In genomic region chr8:72187793-72188331, GRCm38 (mm10) we compare ENCODE assay signal across 36 mouse cellular contexts. TPM values are rescaled to one million over a fixed set of nuclear protein-coding genes. Genes with fewer than 3 reads are reported as not detected.
A peak's percentile ranks its signal among the peaks of the same experiment; 100 is the strongest.
DNase-seq lines count a peak whose midpoint lies in the region; ATAC-seq and TF ChIP-seq lines count a peak whose summit lies in the region.
"Had no signal": no experiment of that assay in that cellular context is flagged by ENCODE, and none has a peak within 500 bp of the region (broad histone marks: within the 10 kb centered on the region; RNA-seq: fewer than 3 reads in every experiment).

No protein-coding gene starts in this region.

- intact Hi-C loops in gastrocnemius, postnatal 14 days (cut with DNase I; ENCODE audit: low total_unique reads): no loop called here

- no peak for TF ChIP-seq EP300 in MEL (IDR thresholded peaks at IDR 0.05; ENCODE audit: low read depth in 1 of 2, low read length in 2 of 2)

- no peak for TF ChIP-seq CTCF in MEL (IDR thresholded peaks at IDR 0.05 in 2 of 3, conservative IDR thresholded peaks at IDR 0.05 in 1 of 3; ENCODE audit: control insufficient read depth in 1 of 3, insufficient read depth in 1 of 3, low read depth in 2 of 3, low read length in 3 of 3, poor library complexity in 1 of 3, severe bottlenecking in 1 of 3)

- no peak overlapping the region for H3K4me3 ChIP-seq in midbrain, embryonic 11.5 days (ENCODE audit: low read depth, low read length)
- H3K4me3 ChIP-seq in midbrain, embryonic 14.5 days (replicated peaks; ENCODE audit: low read depth, low read length): no peak overlapping the region
- no peak overlapping the region for H3K4me3 ChIP-seq in MEL (ENCODE audit: control insufficient read depth in 1 of 2, insufficient read depth in 1 of 2, low read depth in 2 of 2, low read length in 2 of 2)
- H3K4me3 ChIP-seq: embryonic facial prominence, embryonic 10.5 days; embryonic facial prominence, embryonic 13.5 days; erythroblast, embryonic 14.5 days; forebrain, embryonic 12.5 days; forebrain, embryonic 15.5 days; heart, embryonic 13.5 days; hindbrain, embryonic 10.5 days; hindbrain, embryonic 13.5 days had no signal

- 79% methylated on average over 2 of the region's 2 CpGs for WGBS in midbrain, embryonic 11.5 days
- 79% methylated on average over 2 of the region's 2 CpGs for WGBS in midbrain, embryonic 14.5 days

- H3K79me2 ChIP-seq in MEL (ENCODE audit: control insufficient read depth, insufficient read depth, low read length, poor library complexity): no peaks in the 10 kb centered on the region

- DNase-seq in gastrocnemius, postnatal 14 days: peak; percentile 13
- DNase-seq in gastrocnemius, postnatal 10 days: no peak
- peak; percentile 10 for DNase-seq in midbrain, embryonic 11.5 days (ENCODE audit: low spot score, missing footprints)
- DNase-seq in midbrain, embryonic 14.5 days: no peak
- DNase-seq in MEL (ENCODE audit: low read depth, low spot score): no peak
- DNase-seq in skeletal muscle tissue, adult 2 months (ENCODE audit: low read depth, low spot score): peak; percentile 66
- DNase-seq: adrenal gland, adult 8-10 months; adrenal gland, postnatal 25 days; cerebellum, adult 11-12 months; cerebellum, adult 8-10 months; cerebellum, postnatal 10 days; cerebellum, postnatal 36 days; embryo, embryonic 11 days; heart, postnatal 14 days; kidney, adult 18-20 months had no signal

- H3K4me2 ChIP-seq in midbrain, embryonic 11.5 days: no peak overlapping the region
- no peak overlapping the region for H3K4me2 ChIP-seq in midbrain, embryonic 14.5 days (ENCODE audit: low read length)
- H3K4me2 ChIP-seq: embryonic facial prominence, embryonic 13.5 days; forebrain, embryonic 12.5 days; forebrain, embryonic 15.5 days; heart, embryonic 13.5 days; hindbrain, embryonic 13.5 days had no signal

- ATAC-seq in midbrain, embryonic 11.5 days (ENCODE audit: low FRiP score): no peak
- no peak for ATAC-seq in midbrain, embryonic 14.5 days (ENCODE audit: low FRiP score, low TSS enrichment)
- ATAC-seq in frontal cortex, adult (ENCODE audit: low TSS enrichment): no peak
- ATAC-seq in megakaryocyte-erythroid progenitor cell, adult 5-6 weeks (replicated peaks; ENCODE audit: low FRiP score, low TSS enrichment, poor library complexity, severe bottlenecking): no peak
- ATAC-seq: activated CD4-positive, CD25-positive, alpha-beta regulatory T cell, adult 4 months; CD4-positive, CD25-positive, alpha-beta regulatory T cell, adult 4 months; forebrain, embryonic 15.5 days; hindbrain, embryonic 16.5 days; intestine, embryonic 16.5 days had no signal

- H3K9me3 ChIP-seq in midbrain, embryonic 11.5 days (ENCODE audit: control insufficient read depth, low read length): no peaks in the 10 kb centered on the region
- no peaks in the 10 kb centered on the region for H3K9me3 ChIP-seq in midbrain, embryonic 14.5 days (ENCODE audit: control insufficient read depth, low read length)
- H3K9me3 ChIP-seq in MEL (replicated peaks; ENCODE audit: insufficient read depth, low read length): no peaks in the 10 kb centered on the region
- H3K9me3 ChIP-seq: embryonic facial prominence, embryonic 10.5 days; embryonic facial prominence, embryonic 13.5 days; forebrain, embryonic 12.5 days; forebrain, embryonic 15.5 days; heart, embryonic 13.5 days; hindbrain, embryonic 10.5 days; hindbrain, embryonic 13.5 days had no signal

- TF ChIP-seq POLR2A in MEL (IDR thresholded peaks at IDR 0.05; ENCODE audit: control insufficient read depth in 1 of 2, insufficient read depth in 1 of 2, low read depth in 1 of 2, low read length in 2 of 2, poor library complexity in 1 of 2): no peak

- no peaks in the 10 kb centered on the region for H3K36me3 ChIP-seq in midbrain, embryonic 11.5 days (ENCODE audit: control insufficient read depth, insufficient read depth, low read length)
- H3K36me3 ChIP-seq in midbrain, embryonic 14.5 days (ENCODE audit: control insufficient read depth, insufficient read depth, low read length): no peaks in the 10 kb centered on the region
- peaks cover 0 to 3% of the 10 kb centered on the region in 2 experiments; a peak in 2 of 4 replicates for H3K36me3 ChIP-seq in MEL (ENCODE audit: control insufficient read depth in 1 of 2, insufficient read depth in 2 of 2, low read length in 2 of 2)
- H3K36me3 ChIP-seq: embryonic facial prominence, embryonic 10.5 days; embryonic facial prominence, embryonic 13.5 days; forebrain, embryonic 12.5 days; forebrain, embryonic 15.5 days; G1E; heart, embryonic 13.5 days; hindbrain, embryonic 10.5 days; hindbrain, embryonic 13.5 days had no signal

- H3K4me1 ChIP-seq in midbrain, embryonic 11.5 days (ENCODE audit: control insufficient read depth, insufficient read depth, low read length): no peaks in the 10 kb centered on the region
- no peaks in the 10 kb centered on the region for H3K4me1 ChIP-seq in midbrain, embryonic 14.5 days (ENCODE audit: control insufficient read depth, insufficient read depth, low read length)
- H3K4me1 ChIP-seq in MEL (ENCODE audit: control insufficient read depth in 1 of 2, insufficient read depth in 2 of 2, low read length in 2 of 2): peaks cover 0 to 4% of the 10 kb centered on the region in 2 experiments; a peak in 2 of 4 replicates
- H3K4me1 ChIP-seq: embryonic facial prominence, embryonic 10.5 days; embryonic facial prominence, embryonic 13.5 days; forebrain, embryonic 12.5 days; forebrain, embryonic 15.5 days; heart, embryonic 13.5 days; hindbrain, embryonic 10.5 days; hindbrain, embryonic 13.5 days had no signal

- H3K27me3 ChIP-seq in midbrain, embryonic 11.5 days (ENCODE audit: control insufficient read depth, insufficient read depth, low read length): no peaks in the 10 kb centered on the region
- H3K27me3 ChIP-seq in midbrain, embryonic 14.5 days (ENCODE audit: control insufficient read depth, insufficient read depth, low read length): no peaks in the 10 kb centered on the region
- H3K27me3 ChIP-seq in MEL (ENCODE audit: control insufficient read depth in 1 of 2, insufficient read depth in 2 of 2, low read length in 2 of 2): no peaks in the 10 kb centered on the region
- H3K27me3 ChIP-seq: embryonic facial prominence, embryonic 13.5 days; forebrain, embryonic 12.5 days; forebrain, embryonic 15.5 days; heart, embryonic 13.5 days; hindbrain, embryonic 13.5 days had no signal

- no peak overlapping the region for H3K27ac ChIP-seq in midbrain, embryonic 11.5 days (ENCODE audit: low read depth, low read length)
- H3K27ac ChIP-seq in midbrain, embryonic 14.5 days (replicated peaks; ENCODE audit: low read depth, low read length): no peak overlapping the region
- no peak overlapping the region for H3K27ac ChIP-seq in MEL (ENCODE audit: control insufficient read depth, low read depth, low read length)
- H3K27ac ChIP-seq: embryonic facial prominence, embryonic 10.5 days; embryonic facial prominence, embryonic 13.5 days; forebrain, embryonic 12.5 days; forebrain, embryonic 15.5 days; heart, embryonic 13.5 days; hindbrain, embryonic 10.5 days; hindbrain, embryonic 13.5 days had no signal

- no peak overlapping the region for H3K9ac ChIP-seq in midbrain, embryonic 11.5 days (ENCODE audit: low read length)
- H3K9ac ChIP-seq in midbrain, embryonic 14.5 days (replicated peaks; ENCODE audit: low read length): no peak overlapping the region
- no peak overlapping the region for H3K9ac ChIP-seq in MEL (ENCODE audit: control insufficient read depth, low read depth, low read length, poor library complexity, severe bottlenecking)
- H3K9ac ChIP-seq: embryonic facial prominence, embryonic 13.5 days; forebrain, embryonic 12.5 days; forebrain, embryonic 15.5 days; heart, embryonic 13.5 days; hindbrain, embryonic 13.5 days had no signal

- no peak for TF ChIP-seq RAD21 in MEL (IDR thresholded peaks at IDR 0.05; ENCODE audit: low read depth, low read length)

RNA-seq across cellular contexts. Expression of gene Hsh2d, which starts 1.6 kb away (rescaled TPM):
- not detected for total RNA-seq in gastrocnemius, postnatal 14 days (2021)
- not detected for total RNA-seq in gastrocnemius, postnatal 10 days (2021)
- not detected in 2 replicates for polyA plus RNA-seq in midbrain, embryonic 11.5 days (2014; fragmentation: Nextera tagmentation; extraction: Ambion mirVana)
- not detected in 2 replicates for polyA plus RNA-seq in midbrain, embryonic 14.5 days (2014; fragmentation: Nextera tagmentation; extraction: Ambion mirVana)
- 0.04 TPM in 1 of 2 replicates, not detected in the other for total RNA-seq in MEL (2012; rRNA removed)
- polyA plus RNA-seq in MEL (2012; ENCODE audit: insufficient read depth in 1 of 2, insufficient read length in 2 of 2, low read depth in 1 of 2, low replicate concordance in 2 of 2, missing spikeins in 1 of 2): under 1 TPM in 1 of 2 experiments, not detected in 1; 0.13 TPM
- 15.0 and 18.8 TPM in 2 replicates for total RNA-seq in megakaryocyte-erythroid progenitor cell, adult 5-6 weeks (2014; fragmentation: Nextera tagmentation)
- total RNA-seq in megakaryocyte-erythroid progenitor cell, adult 5-6 weeks (2017): 0.89 and 4.6 TPM in 2 replicates
- total RNA-seq: adrenal gland, postnatal 25 days; gastrocnemius, adult 8-10 months had no signal
- polyA plus RNA-seq: embryonic facial prominence, embryonic 10.5 days; embryonic facial prominence, embryonic 13.5 days; forebrain, embryonic 12.5 days; forebrain, embryonic 15.5 days; hindbrain, embryonic 10.5 days; hindbrain, embryonic 13.5 days; hindbrain, embryonic 16.5 days had no signal

RNA-seq across cellular contexts. Expression of gene Cib3, which starts 24.8 kb away (rescaled TPM):
- total RNA-seq in gastrocnemius, postnatal 14 days (2021): not detected
- not detected for total RNA-seq in gastrocnemius, postnatal 10 days (2021)
- polyA plus RNA-seq in midbrain, embryonic 11.5 days (2014; fragmentation: Nextera tagmentation; extraction: Ambion mirVana): not detected in 2 replicates
- polyA plus RNA-seq in midbrain, embryonic 14.5 days (2014; fragmentation: Nextera tagmentation; extraction: Ambion mirVana): not detected in 2 replicates
- total RNA-seq in MEL (2012; rRNA removed): not detected in 2 replicates
- not detected for polyA plus RNA-seq in MEL (2012; ENCODE audit: insufficient read depth in 1 of 2, insufficient read length in 2 of 2, low read depth in 1 of 2, low replicate concordance in 2 of 2, missing spikeins in 1 of 2)
- total RNA-seq in megakaryocyte-erythroid progenitor cell, adult 5-6 weeks (2014; fragmentation: Nextera tagmentation): not detected in 2 replicates
- not detected in 2 replicates for total RNA-seq in megakaryocyte-erythroid progenitor cell, adult 5-6 weeks (2017)
- total RNA-seq: G1E; gastrocnemius, adult 8-10 months; heart, postnatal 14 days had no signal
- polyA plus RNA-seq: brain, embryonic 14.5 days; C2C12; cortical plate, adult 2 months; embryonic facial prominence, embryonic 10.5 days; embryonic facial prominence, embryonic 13.5 days; erythroblast, embryonic 14.5 days; forebrain, embryonic 12.5 days; forebrain, embryonic 15.5 days; G1E; heart, embryonic 13.5 days; heart, embryonic 16.5 days; hindbrain, embryonic 10.5 days; hindbrain, embryonic 13.5 days; hindbrain, embryonic 16.5 days; intestine, embryonic 16.5 days had no signal

RNA-seq across cellular contexts. Expression of gene Gm11034, which starts 25.6 kb away (rescaled TPM):
- total RNA-seq in gastrocnemius, postnatal 14 days (2021): not detected
- total RNA-seq in gastrocnemius, postnatal 10 days (2021): not detected
- polyA plus RNA-seq in midbrain, embryonic 11.5 days (2014; fragmentation: Nextera tagmentation; extraction: Ambion mirVana): not detected in 2 replicates
- polyA plus RNA-seq in midbrain, embryonic 14.5 days (2014; fragmentation: Nextera tagmentation; extraction: Ambion mirVana): not detected in 2 replicates
- not detected in 2 replicates for total RNA-seq in MEL (2012; rRNA removed)
- not detected for polyA plus RNA-seq in MEL (2012; ENCODE audit: insufficient read depth in 1 of 2, insufficient read length in 2 of 2, low read depth in 1 of 2, low replicate concordance in 2 of 2, missing spikeins in 1 of 2)
- total RNA-seq in megakaryocyte-erythroid progenitor cell, adult 5-6 weeks (2014; fragmentation: Nextera tagmentation): not detected in 2 replicates
- total RNA-seq in megakaryocyte-erythroid progenitor cell, adult 5-6 weeks (2017): not detected in 2 replicates
- total RNA-seq: adrenal gland, adult 8-10 months; adrenal gland, postnatal 25 days; G1E; gastrocnemius, adult 8-10 months; heart, adult 18-20 months; heart, postnatal 14 days had no signal
- polyA plus RNA-seq: activated CD4-positive, CD25-positive, alpha-beta regulatory T cell, adult 4 months; brain, embryonic 14.5 days; C2C12; CD4-positive, CD25-positive, alpha-beta regulatory T cell, adult 4 months; cortical plate, adult 2 months; embryonic facial prominence, embryonic 10.5 days; embryonic facial prominence, embryonic 13.5 days; erythroblast, embryonic 14.5 days; forebrain, embryonic 12.5 days; forebrain, embryonic 15.5 days; G1E; heart, embryonic 13.5 days; heart, embryonic 16.5 days; hindbrain, embryonic 10.5 days; hindbrain, embryonic 13.5 days; hindbrain, embryonic 16.5 days; intestine, embryonic 16.5 days had no signal

RNA-seq across cellular contexts. Expression of gene Rab8a, which starts 26.9 kb away (rescaled TPM):
- total RNA-seq in gastrocnemius, postnatal 14 days (2021): 10 to 100 TPM; 17.4 to 18.7 TPM
- 10 to 100 TPM; 22.8 to 30.8 TPM for total RNA-seq in gastrocnemius, postnatal 10 days (2021)
- 103 and 107 TPM in 2 replicates for polyA plus RNA-seq in midbrain, embryonic 11.5 days (2014; fragmentation: Nextera tagmentation; extraction: Ambion mirVana)
- polyA plus RNA-seq in midbrain, embryonic 14.5 days (2014; fragmentation: Nextera tagmentation; extraction: Ambion mirVana): 64.8 and 69.9 TPM in 2 replicates
- total RNA-seq in MEL (2012; rRNA removed): 95.2 and 97.4 TPM in 2 replicates
- 100 to 1,000 TPM in 1 of 2 experiments, not detected in 1; 139 TPM for polyA plus RNA-seq in MEL (2012; ENCODE audit: insufficient read depth in 1 of 2, insufficient read length in 2 of 2, low read depth in 1 of 2, low replicate concordance in 2 of 2, missing spikeins in 1 of 2)
- 23.8 and 49.8 TPM in 2 replicates for total RNA-seq in megakaryocyte-erythroid progenitor cell, adult 5-6 weeks (2014; fragmentation: Nextera tagmentation)
- 298 and 374 TPM in 2 replicates for total RNA-seq in megakaryocyte-erythroid progenitor cell, adult 5-6 weeks (2017)

RNA-seq across cellular contexts. Expression of gene Fam32a, which starts 31.7 kb away (rescaled TPM):
- total RNA-seq in gastrocnemius, postnatal 14 days (2021): 10 to 100 TPM; 10.9 to 13.4 TPM
- total RNA-seq in gastrocnemius, postnatal 10 days (2021): 10 to 100 TPM; 14.7 to 17.9 TPM
- 73.1 and 77.8 TPM in 2 replicates for polyA plus RNA-seq in midbrain, embryonic 11.5 days (2014; fragmentation: Nextera tagmentation; extraction: Ambion mirVana)
- polyA plus RNA-seq in midbrain, embryonic 14.5 days (2014; fragmentation: Nextera tagmentation; extraction: Ambion mirVana): 62.4 and 74.6 TPM in 2 replicates
- total RNA-seq in MEL (2012; rRNA removed): 42.2 and 45.5 TPM in 2 replicates
- 10 to 100 TPM in 1 of 2 experiments, not detected in 1; 45.9 TPM for polyA plus RNA-seq in MEL (2012; ENCODE audit: insufficient read depth in 1 of 2, insufficient read length in 2 of 2, low read depth in 1 of 2, low replicate concordance in 2 of 2, missing spikeins in 1 of 2)
- 42.0 and 49.1 TPM in 2 replicates for total RNA-seq in megakaryocyte-erythroid progenitor cell, adult 5-6 weeks (2014; fragmentation: Nextera tagmentation)
- total RNA-seq in megakaryocyte-erythroid progenitor cell, adult 5-6 weeks (2017): 47.2 and 58.1 TPM in 2 replicates

Comparison
In these comparisons a context has a peak if more than half of its experiments do, and no peak if none do; other contexts are left out.
1. DNase-seq: peak in gastrocnemius, postnatal 14 days (single experiment), midbrain, embryonic 11.5 days (single experiment) and skeletal muscle tissue, adult 2 months (single experiment); none in gastrocnemius, postnatal 10 days (single experiment), midbrain, embryonic 14.5 days (single experiment) and MEL (single experiment).